Mouse (Mus musculus) hindbrain, embryonic 15.5 days (tissue): ENCODE data around the gene Sv2a. TPM values are rescaled to one million over a fixed set of nuclear protein-coding genes. Genes with fewer than 3 reads are reported as not detected.
"Not testable (repeated sequence)": the region's sequence is repeated elsewhere in the genome, so short reads cannot be mapped to it uniquely, and the experiment has no call there.

Experiments
- ATAC-seq: fragments of 200-750 bp; cut with Nextera tagmentation; 2 replicates; pipeline ENCODE4 v1.8.0; 2017; ENCODE audit warnings: low read depth, moderate number of reproducible peaks, moderate TSS enrichment; ENCODE audit not compliant: low FRiP score
- H3K27ac ChIP-seq: fragments of 300-500 bp; sonication (generic); replicated peaks from 2 replicates; pipeline ENCODE4 v1.5.1; 2015; ENCODE audit warnings: mild to moderate bottlenecking, inconsistent platforms
- H3K27me3 ChIP-seq: fragments of 300-500 bp; sonication (generic); 2 replicates; pipeline ENCODE4 v1.6.1; 2015; ENCODE audit warnings: control low read depth, inconsistent platforms
- H3K36me3 ChIP-seq: fragments of 300-500 bp; sonication (generic); 2 replicates; pipeline ENCODE4 v1.6.1; 2015; ENCODE audit warnings: control low read depth, inconsistent platforms
- H3K4me1 ChIP-seq: fragments of 300-500 bp; sonication (generic); replicated peaks from 2 replicates; pipeline ENCODE4 v1.6.1; 2015; ENCODE audit warnings: control low read depth, inconsistent platforms
- H3K4me2 ChIP-seq: fragments of 300-500 bp; sonication (generic); 2 replicates; pipeline ENCODE4 v1.6.1; 2015; ENCODE audit warnings: moderate library complexity, mild to moderate bottlenecking, inconsistent platforms
- H3K4me3 ChIP-seq: fragments of 300-500 bp; sonication (generic); 2 replicates; pipeline ENCODE4 v1.5.1; 2015; ENCODE audit warnings: mild to moderate bottlenecking, inconsistent platforms
- H3K9ac ChIP-seq: fragments of 300-500 bp; sonication (generic); 2 replicates; pipeline ENCODE4 v1.6.1; 2015; ENCODE audit warnings: inconsistent platforms
- H3K9me3 ChIP-seq: fragments of 300-500 bp; sonication (generic); 2 replicates; pipeline ENCODE4 v1.6.1; 2016; ENCODE audit warnings: control low read depth, inconsistent platforms
- WGBS: fragments of 180-500 bp; shearing (Covaris S2); methylation state at CpG from one replicate; pipeline ENCODE4 v1.1.7; 2015; 5-methylcytosine and 5-hydroxymethylcytosine counted together
- microRNA-seq: library from miRNA; unstranded; fragments of <30 nt; microRNA quantifications from one replicate; pipeline ENCODE4, GENCODE M21; 2016
- polyA plus RNA-seq: library from polyadenylated mRNA; unstranded; fragments of >200 nt; fragmentation: Nextera tagmentation; extraction: Ambion mirVana; gene quantifications from 2 replicates; pipeline ENCODE4 v1.2.1, GENCODE M21; 2015

Gene Sv2a
- polyA plus RNA-seq, 1 experiment from 2014 or later, result 137 TPM

DNA sequence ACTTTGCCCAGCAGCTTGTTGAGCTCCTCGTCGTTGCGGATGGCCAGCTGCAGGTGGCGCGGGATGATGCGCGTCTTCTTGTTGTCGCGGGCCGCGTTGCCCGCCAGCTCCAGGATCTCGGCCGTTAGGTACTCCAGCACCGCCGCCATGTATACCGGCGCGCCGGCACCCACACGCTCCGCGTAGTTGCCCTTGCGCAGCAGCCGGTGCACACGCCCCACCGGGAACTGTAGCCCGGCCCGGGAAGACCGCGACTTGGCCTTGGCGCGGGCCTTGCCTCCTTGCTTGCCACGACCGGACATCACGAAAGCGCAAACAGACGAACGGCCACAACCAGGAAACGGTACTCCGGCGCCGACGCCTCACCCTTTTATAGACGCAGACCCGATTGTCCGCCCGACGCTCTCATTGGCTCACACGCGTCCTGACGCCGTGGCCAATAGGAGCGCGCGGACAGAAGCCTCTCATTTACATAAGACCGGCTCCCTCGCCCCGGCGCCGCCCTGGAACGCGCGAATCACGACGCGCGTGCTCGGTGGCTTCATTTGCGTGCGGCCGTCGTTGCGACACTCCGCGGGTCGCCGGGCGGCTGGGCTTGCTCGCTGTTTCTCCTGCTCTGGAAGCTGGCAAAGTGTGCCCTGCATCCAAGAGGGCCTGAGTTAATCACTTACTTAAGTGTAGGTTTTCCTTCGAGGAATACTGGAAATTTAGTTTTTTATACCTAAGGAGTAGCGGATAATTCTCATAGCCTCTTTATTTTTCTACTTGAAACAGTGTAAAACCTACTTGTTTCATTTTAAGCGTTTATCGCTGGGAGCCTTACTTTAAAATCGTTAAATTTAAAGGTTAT is 59.2 kb downstream of the Sv2a start, which contains the start of gene Hist2h2aa2:
Gene Hist2h2aa2 (minus strand): TSS at position 328 of the 850 bp plus-strand sequence.
- Histone ChIP-seq H3K4me3 (peak within 1 kb of the TSS; percentile 36), H3K9ac (peak within 1 kb of the TSS; percentile 42), H3K4me1 (peaks cover 33% of the 10 kb centered on the region), H3K4me2 (peak within 1 kb of the TSS; percentile 56), H3K27ac (peak within 1 kb of the TSS; percentile 86)
- H3K36me3 ChIP-seq, H3K27me3 ChIP-seq, H3K9me3 ChIP-seq: not testable (repeated sequence)
- ATAC-seq, result peak; percentile 93
- 3% methylated on average over 38 of the region's 85 CpGs for WGBS

DNA sequence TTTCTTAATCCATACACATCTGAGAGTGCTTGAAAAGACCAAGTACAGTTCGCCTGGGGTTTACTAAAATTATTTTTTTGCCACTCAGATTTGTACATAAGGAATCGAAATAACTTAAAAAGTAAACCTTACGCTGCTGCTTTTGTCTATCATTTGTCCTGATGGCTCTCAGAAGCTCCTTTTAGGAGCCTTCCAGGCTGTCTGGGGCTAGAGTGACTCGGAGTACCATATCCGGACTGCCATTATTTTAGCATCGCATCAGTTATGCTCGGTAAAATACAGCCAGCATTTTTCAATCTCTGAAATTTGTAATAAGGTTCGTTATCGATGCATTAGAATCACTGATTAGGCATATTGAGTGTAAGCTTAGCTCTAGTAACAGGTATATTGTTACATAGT is 59.8 kb downstream of the Sv2a start:
- H3K27ac ChIP-seq, result peak overlapping the region; percentile 86
- no peaks in the 10 kb centered on the region for H3K36me3 ChIP-seq
- no peaks in the 10 kb centered on the region for H3K27me3 ChIP-seq
- H3K9ac ChIP-seq, result peak overlapping the region; percentile 42; the same call in 1 of the 2 replicates
- no peaks in the 10 kb centered on the region for H3K9me3 ChIP-seq
- peaks cover 33% of the 10 kb centered on the region for H3K4me1 ChIP-seq
- no peak for ATAC-seq
- 70% methylated on average over 9 of the region's 9 CpGs for WGBS
- peak overlapping the region; percentile 56 for H3K4me2 ChIP-seq
- peak overlapping the region; percentile 30 for H3K4me3 ChIP-seq

DNA sequence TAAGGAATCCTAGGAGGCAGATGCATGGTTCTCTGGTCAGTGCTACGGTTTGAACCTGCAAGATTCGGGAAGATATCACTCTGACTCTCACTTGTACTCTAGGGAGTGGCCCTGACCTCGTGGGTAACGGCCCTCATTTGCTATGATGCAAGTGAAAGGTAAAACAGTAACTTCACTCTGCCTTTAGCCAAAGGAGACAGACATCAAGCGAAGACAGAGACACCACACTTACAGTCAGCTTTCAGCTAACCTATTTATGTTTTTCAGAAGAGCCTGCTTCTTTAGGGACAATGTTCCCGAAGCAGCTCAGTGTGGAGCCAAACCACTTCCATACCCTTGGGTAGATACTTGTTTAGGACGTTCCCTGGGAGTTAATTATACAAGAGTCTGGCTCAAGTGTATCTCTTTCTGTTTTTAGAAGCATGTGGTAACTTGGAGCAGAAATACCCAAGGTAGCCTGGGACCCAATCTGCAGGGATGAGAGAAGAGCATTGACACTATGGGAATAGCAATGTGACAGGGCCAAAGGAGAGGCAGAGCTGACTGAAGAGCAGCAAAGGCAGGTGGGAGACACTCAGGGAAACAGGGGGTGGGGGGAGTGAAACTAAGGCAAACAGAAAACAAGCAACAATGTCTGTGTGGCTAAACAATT is 63.1 kb downstream of the Sv2a start:
- Histone ChIP-seq H3K36me3 (no peaks in the 10 kb centered on the region), H3K4me3 (no peak overlapping the region), H3K27me3 (no peaks in the 10 kb centered on the region), H3K4me1 (peaks cover 26% of the 10 kb centered on the region), H3K27ac (peak overlapping the region; percentile 98), H3K4me2 (peak overlapping the region; percentile 71), H3K9ac (no peak overlapping the region), H3K9me3 (no peaks in the 10 kb centered on the region)
- ATAC-seq, result no peak
- WGBS, result 83% methylated on average over 7 of the region's 7 CpGs

Small RNA genes within 50 kb of the gene (microRNA-seq; reads per million reads assigned to microRNA genes)
- gene Gm44492, result 0.65 reads per million
- gene Gm47311, result not detected

Other genes starting within 250 kb of the Sv2a start
- gene Plekho1, start 185.2 kb upstream of the Sv2a start, polyA plus RNA-seq, result 47.8 and 49.5 TPM in 2 replicates
- gene Vps45, start 122.7 kb upstream of the Sv2a start, polyA plus RNA-seq, result 56.1 and 63.2 TPM in 2 replicates
- 8.6 and 9.6 TPM in 2 replicates for gene Otud7b, start 76.6 kb upstream of the Sv2a start, polyA plus RNA-seq
- gene Mtmr11, start 19.1 kb upstream of the Sv2a start, polyA plus RNA-seq, result 10.3 and 12.2 TPM in 2 replicates
- 127 and 146 TPM in 2 replicates for gene Sf3b4, start 8.8 kb upstream of the Sv2a start, polyA plus RNA-seq
- 56.0 and 56.3 TPM in 2 replicates for gene Bola1, start 38.6 kb downstream of the Sv2a start, polyA plus RNA-seq
- 0.42 and 0.77 TPM in 2 replicates for gene Hist2h2ab, start 38.7 kb downstream of the Sv2a start, polyA plus RNA-seq
- gene Hist2h2ac, start 39.7 kb downstream of the Sv2a start, polyA plus RNA-seq, result 2.0 and 2.9 TPM in 2 replicates
- gene Hist2h2be, start 40.0 kb downstream of the Sv2a start, polyA plus RNA-seq, result 4.6 and 4.7 TPM in 2 replicates
- gene Hist2h3c2, start 58.0 kb downstream of the Sv2a start, polyA plus RNA-seq, result 1.2 and 1.7 TPM in 2 replicates
- 28.7 and 39.4 TPM in 2 replicates for gene Hist2h2aa2, start 59.1 kb downstream of the Sv2a start, polyA plus RNA-seq
- 17.3 and 22.4 TPM in 2 replicates for gene Hist2h2aa1, start 64.3 kb downstream of the Sv2a start, polyA plus RNA-seq
- gene Hist2h3c1, start 65.5 kb downstream of the Sv2a start, polyA plus RNA-seq, result 0.27 TPM in 1 of 2 replicates, not detected in the other
- 4.5 and 6.5 TPM in 2 replicates for gene Hist2h4, start 82.2 kb downstream of the Sv2a start, polyA plus RNA-seq
- gene Hist2h3b, start 87.5 kb downstream of the Sv2a start, polyA plus RNA-seq, result 12.2 and 19.7 TPM in 2 replicates
- gene Hist2h2bb, start 88.6 kb downstream of the Sv2a start, polyA plus RNA-seq, result 3.0 and 4.2 TPM in 2 replicates
- gene Fcgr1, start 112.8 kb downstream of the Sv2a start, polyA plus RNA-seq, result 1.4 and 2.3 TPM in 2 replicates